Mouse (Mus musculus): ENCODE measurements around the gene Grk6. TPM values are rescaled to one million over a fixed set of nuclear protein-coding genes. Genes with fewer than 3 reads are reported as not detected.

Gene Grk6
- total and polyA plus RNA-seq, 2 experiments: 8.8 to 14.3 TPM

DNA sequence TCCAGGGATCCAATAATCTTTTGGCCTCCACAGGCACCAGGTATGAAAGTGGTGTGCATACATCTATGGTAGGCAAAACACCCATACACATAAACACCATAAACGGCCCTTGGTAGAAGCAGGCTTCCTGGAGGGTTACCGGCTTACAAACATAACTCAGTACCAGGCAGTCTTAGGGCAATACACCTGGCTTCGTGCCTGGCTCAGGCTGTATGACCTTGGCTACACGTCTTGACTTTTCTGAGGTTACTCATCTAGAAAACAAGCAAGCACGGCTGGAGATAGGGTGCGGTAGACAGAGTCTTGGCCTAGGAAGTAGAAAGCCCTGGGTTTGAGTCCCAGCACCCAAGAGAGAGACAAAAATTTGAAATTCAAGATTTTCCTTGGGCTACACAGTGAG lies 51.8 kb downstream of the Grk6 start:
- DNase-seq (ENCODE audit: extremely low read depth, low read depth, low spot score): no peak
- Histone ChIP-seq H3K36me3 (ENCODE audit: control insufficient read depth, insufficient read depth, low read length) (no peaks in the 10 kb centered on the region), H3K79me2 (ENCODE audit: control insufficient read depth, insufficient read depth, low read length) (no peaks in the 10 kb centered on the region), H3K27ac (replicated peaks; ENCODE audit: insufficient read depth, low read depth, low read length) (no peak overlapping the region), H3K27me3 (ENCODE audit: control insufficient read depth, insufficient read depth, low read length) (no peaks in the 10 kb centered on the region), H3K4me1 (ENCODE audit: control insufficient read depth, insufficient read depth, low read length) (peaks cover 3% of the 10 kb centered on the region), H3K4me3 (ENCODE audit: insufficient read depth, low read depth, low read length) (no peak overlapping the region), H3K9ac (ENCODE audit: low read depth, low read length) (no peak overlapping the region)
- TF ChIP-seq POLR2A (IDR thresholded peaks at IDR 0.05; ENCODE audit: extremely low read depth, insufficient read depth, low read length): no peak
- TF ChIP-seq CTCF (IDR thresholded peaks at IDR 0.05; ENCODE audit: low read depth, low read length): no peak
- 87% methylated on average over 6 of the region's 6 CpGs for WGBS

- no peak for TF ChIP-seq POLR2A (IDR thresholded peaks at IDR 0.05; ENCODE audit: extremely low read depth, insufficient read depth, low read length)
- no peak for TF ChIP-seq CTCF (IDR thresholded peaks at IDR 0.05; ENCODE audit: low read depth, low read length)
- 85% methylated on average over 11 of the region's 11 CpGs for WGBS
- H3K9ac ChIP-seq (ENCODE audit: low read depth, low read length): no peak overlapping the region
Observed at GRCm38 (mm10) chr13:55498906-55499305, 54.0 kb downstream of the Grk6 start.

GRCm38 (mm10) chr13:55500575-55500974 lies 55.7 kb downstream of the Grk6 start:
- TF ChIP-seq POLR2A (IDR thresholded peaks at IDR 0.05; ENCODE audit: extremely low read depth, insufficient read depth, low read length): no peak
- TF ChIP-seq CTCF (IDR thresholded peaks at IDR 0.05; ENCODE audit: low read depth, low read length): no peak
- peaks cover 2% of the 10 kb centered on the region; the same call in 1 of the 2 replicates for H3K36me3 ChIP-seq (ENCODE audit: control insufficient read depth, insufficient read depth, low read length)
- no peaks in the 10 kb centered on the region for H3K79me2 ChIP-seq (ENCODE audit: control insufficient read depth, insufficient read depth, low read length)
- no peak overlapping the region for H3K9ac ChIP-seq (ENCODE audit: low read depth, low read length)
- DNase-seq (ENCODE audit: extremely low read depth, low read depth, low spot score): no peak
- no peaks in the 10 kb centered on the region for H3K27me3 ChIP-seq (ENCODE audit: control insufficient read depth, insufficient read depth, low read length)
- no peak overlapping the region for H3K4me3 ChIP-seq (ENCODE audit: insufficient read depth, low read depth, low read length)
- no peak overlapping the region for H3K27ac ChIP-seq (replicated peaks; ENCODE audit: insufficient read depth, low read depth, low read length)
- H3K4me1 ChIP-seq (ENCODE audit: control insufficient read depth, insufficient read depth, low read length): peaks cover 2% of the 10 kb centered on the region
- WGBS: 79% methylated on average over 10 of the region's 10 CpGs

More at GRCm38 (mm10) chr13:55498906-55499305, 54.0 kb downstream of the Grk6 start:
- Histone ChIP-seq H3K4me3 (ENCODE audit: insufficient read depth, low read depth, low read length) (no peak overlapping the region), H3K27me3 (ENCODE audit: control insufficient read depth, insufficient read depth, low read length) (no peaks in the 10 kb centered on the region), H3K36me3 (ENCODE audit: control insufficient read depth, insufficient read depth, low read length) (no peaks in the 10 kb centered on the region; the same call in 1 of the 2 replicates), H3K79me2 (ENCODE audit: control insufficient read depth, insufficient read depth, low read length) (no peaks in the 10 kb centered on the region), H3K27ac (replicated peaks; ENCODE audit: insufficient read depth, low read depth, low read length) (no peak overlapping the region), H3K4me1 (ENCODE audit: control insufficient read depth, insufficient read depth, low read length) (peaks cover 3% of the 10 kb centered on the region)
- DNase-seq (ENCODE audit: extremely low read depth, low read depth, low spot score): no peak

- H3K36me3 ChIP-seq (ENCODE audit: control insufficient read depth, insufficient read depth, low read length): peaks cover 2% of the 10 kb centered on the region; the same call in 1 of the 2 replicates
- WGBS: 89% methylated on average over 8 of the region's 8 CpGs
Observed at GRCm38 (mm10) chr13:55502405-55502804, 57.5 kb downstream of the Grk6 start.

GRCm38 (mm10) chr13:55504390-55504789 lies 59.5 kb downstream of the Grk6 start:
- no peak overlapping the region for H3K27ac ChIP-seq (replicated peaks; ENCODE audit: insufficient read depth, low read depth, low read length)
- H3K4me1 ChIP-seq (ENCODE audit: control insufficient read depth, insufficient read depth, low read length): no peaks in the 10 kb centered on the region
- peaks cover 2% of the 10 kb centered on the region; the same call in 1 of the 2 replicates for H3K36me3 ChIP-seq (ENCODE audit: control insufficient read depth, insufficient read depth, low read length)
- DNase-seq (ENCODE audit: extremely low read depth, low read depth, low spot score): no peak
- H3K9ac ChIP-seq (ENCODE audit: low read depth, low read length): no peak overlapping the region
- TF ChIP-seq CTCF (IDR thresholded peaks at IDR 0.05; ENCODE audit: low read depth, low read length) (no peak), POLR2A (IDR thresholded peaks at IDR 0.05; ENCODE audit: extremely low read depth, insufficient read depth, low read length) (no peak)
- 91% methylated on average over 5 of the region's 5 CpGs for WGBS
- no peak overlapping the region for H3K4me3 ChIP-seq (ENCODE audit: insufficient read depth, low read depth, low read length)
- H3K27me3 ChIP-seq (ENCODE audit: control insufficient read depth, insufficient read depth, low read length): no peaks in the 10 kb centered on the region
- H3K79me2 ChIP-seq (ENCODE audit: control insufficient read depth, insufficient read depth, low read length): no peaks in the 10 kb centered on the region

More at GRCm38 (mm10) chr13:55502405-55502804, 57.5 kb downstream of the Grk6 start:
- Histone ChIP-seq H3K9ac (ENCODE audit: low read depth, low read length) (no peak overlapping the region), H3K79me2 (ENCODE audit: control insufficient read depth, insufficient read depth, low read length) (no peaks in the 10 kb centered on the region), H3K27me3 (ENCODE audit: control insufficient read depth, insufficient read depth, low read length) (no peaks in the 10 kb centered on the region), H3K4me1 (ENCODE audit: control insufficient read depth, insufficient read depth, low read length) (no peaks in the 10 kb centered on the region), H3K4me3 (ENCODE audit: insufficient read depth, low read depth, low read length) (no peak overlapping the region), H3K27ac (replicated peaks; ENCODE audit: insufficient read depth, low read depth, low read length) (no peak overlapping the region)
- DNase-seq (ENCODE audit: extremely low read depth, low read depth, low spot score): no peak
- TF ChIP-seq CTCF (IDR thresholded peaks at IDR 0.05; ENCODE audit: low read depth, low read length): no peak
- no peak for TF ChIP-seq POLR2A (IDR thresholded peaks at IDR 0.05; ENCODE audit: extremely low read depth, insufficient read depth, low read length)

DNA sequence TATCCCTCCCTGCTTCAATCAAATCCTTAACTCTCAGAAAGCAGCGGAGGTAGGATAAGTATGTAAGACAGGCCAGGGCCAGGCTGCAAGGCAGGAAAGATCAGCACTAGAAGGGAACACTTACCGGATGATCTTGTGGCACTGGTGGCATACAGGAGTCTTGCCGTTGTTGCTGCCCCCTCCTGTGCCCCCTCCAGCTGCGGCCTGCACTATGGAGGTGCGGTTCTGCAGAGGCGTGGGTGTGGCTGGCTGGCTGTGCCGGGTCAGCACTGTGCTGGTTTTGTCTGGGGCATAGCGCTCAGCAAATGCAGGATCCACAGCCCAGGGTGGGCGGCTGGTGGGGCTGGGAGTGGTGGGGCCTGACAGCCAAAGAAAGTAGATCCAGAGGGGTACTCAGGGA lies 60.9 kb downstream of the Grk6 start:
- peaks cover 2% of the 10 kb centered on the region; the same call in 1 of the 2 replicates for H3K4me1 ChIP-seq (ENCODE audit: control insufficient read depth, insufficient read depth, low read length)
- no peak overlapping the region for H3K27ac ChIP-seq (replicated peaks; ENCODE audit: insufficient read depth, low read depth, low read length)
- no peak for DNase-seq (ENCODE audit: extremely low read depth, low read depth, low spot score)
- H3K4me3 ChIP-seq (ENCODE audit: insufficient read depth, low read depth, low read length): no peak overlapping the region
- no peaks in the 10 kb centered on the region for H3K79me2 ChIP-seq (ENCODE audit: control insufficient read depth, insufficient read depth, low read length)
- no peak for TF ChIP-seq CTCF (IDR thresholded peaks at IDR 0.05; ENCODE audit: low read depth, low read length)
- TF ChIP-seq POLR2A (IDR thresholded peaks at IDR 0.05; ENCODE audit: extremely low read depth, insufficient read depth, low read length): no peak
- peaks cover 2% of the 10 kb centered on the region; the same call in 1 of the 2 replicates for H3K36me3 ChIP-seq (ENCODE audit: control insufficient read depth, insufficient read depth, low read length)
- H3K27me3 ChIP-seq (ENCODE audit: control insufficient read depth, insufficient read depth, low read length): no peaks in the 10 kb centered on the region
- H3K9ac ChIP-seq (ENCODE audit: low read depth, low read length): no peak overlapping the region
- 95% methylated on average over 9 of the region's 9 CpGs for WGBS

Data from liver, adult 2 months (tissue).